Mouse (Mus musculus) liver, embryonic 12.5 days (tissue): ENCODE results near the gene Olfr490. TPM values are rescaled to one million over a fixed set of nuclear protein-coding genes. Genes with fewer than 3 reads are reported as not detected.

Experiments used
- ATAC-seq: fragments of 200-750 bp; cut with Nextera tagmentation; 2 replicates; pipeline ENCODE4 v1.8.0; 2017; ENCODE audit warnings: moderate number of reproducible peaks, mild to moderate bottlenecking, moderate library complexity
- H3K27ac ChIP-seq: fragments of 300-500 bp; sonication (generic); 2 replicates; pipeline ENCODE4 v1.5.1; 2016; ENCODE audit warnings: mild to moderate bottlenecking
- H3K27me3 ChIP-seq: fragments of 300-500 bp; sonication (generic); replicated peaks from 2 replicates; pipeline ENCODE4 v1.6.1; 2016; ENCODE audit warnings: mild to moderate bottlenecking, moderate library complexity
- H3K36me3 ChIP-seq: fragments of 300-500 bp; sonication (generic); 2 replicates; pipeline ENCODE4 v1.6.1; 2016; ENCODE audit warnings: mild to moderate bottlenecking, moderate library complexity
- H3K4me1 ChIP-seq: fragments of 300-500 bp; sonication (generic); 2 replicates; pipeline ENCODE4 v1.6.1; 2016
- H3K4me2 ChIP-seq: fragments of 300-500 bp; sonication (generic); 2 replicates; pipeline ENCODE4 v1.6.1; 2016; ENCODE audit warnings: mild to moderate bottlenecking, moderate library complexity
- H3K4me3 ChIP-seq: fragments of 300-500 bp; sonication (generic); 2 replicates; pipeline ENCODE4 v1.5.1; 2016; ENCODE audit warnings: mild to moderate bottlenecking, moderate library complexity
- H3K9ac ChIP-seq: fragments of 300-500 bp; sonication (generic); 2 replicates; pipeline ENCODE4 v1.6.1; 2016; ENCODE audit warnings: mild to moderate bottlenecking, moderate library complexity
- H3K9me3 ChIP-seq: fragments of 300-500 bp; sonication (generic); replicated peaks from 2 replicates; pipeline ENCODE4 v1.6.1; 2016; ENCODE audit warnings: mild to moderate bottlenecking, moderate library complexity
- WGBS: fragments of 180-500 bp; shearing (Covaris S2); methylation state at CpG from one replicate; pipeline ENCODE4 v1.1.7; 2016; ENCODE audit not compliant: insufficient replicate concordance; 5-methylcytosine and 5-hydroxymethylcytosine counted together
- polyA plus RNA-seq: library from polyadenylated mRNA; unstranded; fragments of >200 nt; fragmentation: Nextera tagmentation; extraction: Ambion mirVana; gene quantifications from 2 replicates; pipeline ENCODE4 v1.2.1, GENCODE M21; 2016

The Olfr490 gene
- polyA plus RNA-seq: not detected in 2 replicates

GRCm38 (mm10) chr7:108288834-108289233 is at the start of gene Olfr490:
Gene Olfr490, minus strand, starts transcription at chr7:108288934.
- H3K36me3 ChIP-seq: no peaks in the 10 kb centered on the region
- ATAC-seq: no peak
- no peak within 1 kb of the TSS for H3K4me2 ChIP-seq
- no peak within 1 kb of the TSS for H3K9ac ChIP-seq
- no peak within 1 kb of the TSS for H3K27ac ChIP-seq
- no peaks in the 10 kb centered on the region for H3K27me3 ChIP-seq
- no peaks in the 10 kb centered on the region for H3K9me3 ChIP-seq
- no peaks in the 10 kb centered on the region for H3K4me1 ChIP-seq
- no peak within 1 kb of the TSS for H3K4me3 ChIP-seq

DNA sequence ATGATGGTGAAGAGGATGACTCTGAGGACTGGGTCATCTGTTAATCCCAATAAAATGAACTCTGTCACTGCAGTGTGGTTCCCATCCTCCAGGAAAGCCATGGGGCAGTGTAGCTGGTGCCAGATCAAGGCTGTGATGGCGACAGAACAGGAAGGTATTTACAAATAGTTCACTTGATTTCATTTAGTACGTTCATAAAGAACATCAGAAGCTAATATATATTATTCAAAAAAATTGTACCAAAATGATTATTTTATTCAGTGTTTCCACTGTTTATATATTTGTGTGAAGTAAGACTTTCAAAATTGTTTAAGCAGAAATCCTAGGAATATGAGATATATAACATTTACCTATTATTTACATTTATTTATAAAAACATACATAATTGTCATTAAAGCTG is 34.8 kb upstream of the Olfr490 start, which contains the start of gene Olfr492:
Gene Olfr492 (minus strand): TSS at position 101 of the 400 bp plus-strand sequence.
- H3K9me3 ChIP-seq: no peaks in the 10 kb centered on the region
- H3K27ac ChIP-seq: no peak within 1 kb of the TSS
- no peaks in the 10 kb centered on the region for H3K27me3 ChIP-seq
- H3K9ac ChIP-seq: no peak within 1 kb of the TSS
- H3K36me3 ChIP-seq: no peaks in the 10 kb centered on the region
- no peak within 1 kb of the TSS for H3K4me2 ChIP-seq
- H3K4me3 ChIP-seq: no peak within 1 kb of the TSS
- ATAC-seq: no peak
- H3K4me1 ChIP-seq: no peaks in the 10 kb centered on the region
- 51% methylated on average over 2 of the region's 2 CpGs for WGBS

- Histone ChIP-seq H3K27ac (no peak within 1 kb of the TSS), H3K27me3 (no peaks in the 10 kb centered on the region), H3K4me1 (no peaks in the 10 kb centered on the region), H3K9me3 (no peaks in the 10 kb centered on the region), H3K4me3 (no peak within 1 kb of the TSS), H3K9ac (no peak within 1 kb of the TSS), H3K36me3 (no peaks in the 10 kb centered on the region), H3K4me2 (no peak within 1 kb of the TSS)
- 38% methylated on average over 1 of the region's 1 CpGs for WGBS
- ATAC-seq: no peak
These were observed 24.4 kb upstream of the Olfr490 start, which contains the start of gene Olfr491 for GRCm38 (mm10) chr7:108313151-108313550. Gene Olfr491, plus strand, starts transcription at chr7:108313451.

- Histone ChIP-seq H3K4me2 (no peak within 1 kb of the TSS), H3K4me1 (no peaks in the 10 kb centered on the region), H3K4me3 (no peak within 1 kb of the TSS), H3K27ac (no peak within 1 kb of the TSS), H3K36me3 (no peaks in the 10 kb centered on the region), H3K9ac (no peak within 1 kb of the TSS), H3K27me3 (no peaks in the 10 kb centered on the region), H3K9me3 (0 out of 2 replicates have a peak, but pooled peaks cover under 1% of the 10 kb centered on the region)
- no peak for ATAC-seq
These were observed 30.5 kb downstream of the Olfr490 start, which contains the start of gene Olfr488 for GRCm38 (mm10) chr7:108258247-108258646. Gene Olfr488, minus strand, starts transcription at chr7:108258347.

Other genes with a start within 250 kb of the Olfr490 start
- not detected in 2 replicates for gene Olfr479, start 238.2 kb downstream of the Olfr490 start, polyA plus RNA-seq
- gene Olfr480, start 221.6 kb downstream of the Olfr490 start, polyA plus RNA-seq: not detected in 2 replicates
- gene Olfr481, start 209.1 kb downstream of the Olfr490 start, polyA plus RNA-seq: not detected in 2 replicates
- gene Olfr482, start 191.3 kb downstream of the Olfr490 start, polyA plus RNA-seq: 0.06 and 0.07 TPM in 2 replicates
- not detected in 2 replicates for gene Olfr483, start 188.1 kb downstream of the Olfr490 start, polyA plus RNA-seq
- gene Olfr484, start 161.5 kb downstream of the Olfr490 start, polyA plus RNA-seq: not detected in 2 replicates
- not detected in 2 replicates for gene Olfr485, start 129.1 kb downstream of the Olfr490 start, polyA plus RNA-seq
- not detected in 2 replicates for gene Olfr486, start 116.2 kb downstream of the Olfr490 start, polyA plus RNA-seq
- not detected in 2 replicates for gene Olfr487, start 74.3 kb downstream of the Olfr490 start, polyA plus RNA-seq
- gene Olfr488, start 30.6 kb downstream of the Olfr490 start, polyA plus RNA-seq: not detected in 2 replicates
- gene Olfr491, start 24.5 kb upstream of the Olfr490 start, polyA plus RNA-seq: not detected in 2 replicates
- gene Olfr492, start 34.7 kb upstream of the Olfr490 start, polyA plus RNA-seq: not detected in 2 replicates
- gene Olfr493, start 58.0 kb upstream of the Olfr490 start, polyA plus RNA-seq: not detected in 2 replicates
- gene Olfr494, start 76.4 kb upstream of the Olfr490 start, polyA plus RNA-seq: not detected in 2 replicates
- not detected in 2 replicates for gene Olfr495, start 104.2 kb upstream of the Olfr490 start, polyA plus RNA-seq
- gene Olfr497, start 131.5 kb upstream of the Olfr490 start, polyA plus RNA-seq: not detected in 2 replicates
- not detected in 2 replicates for gene Olfr498, start 176.4 kb upstream of the Olfr490 start, polyA plus RNA-seq
- gene Olfr502, start 236.1 kb upstream of the Olfr490 start, polyA plus RNA-seq: not detected in 2 replicates